Mouse (Mus musculus): ENCODE measurements around the gene Agbl1. TPM values are rescaled to one million over a fixed set of nuclear protein-coding genes. Genes with fewer than 3 reads are reported as not detected.

The Agbl1 gene
- polyA plus RNA-seq, 1 experiment from 2014 or later = 0.50 TPM

GRCm38 (mm10) chr7:76353469-76353868 lies 123.8 kb downstream of the Agbl1 start:
- no peaks in the 10 kb centered on the region for H3K4me1 ChIP-seq (ENCODE audit: control insufficient read depth, insufficient read depth, low read length)
- no peaks in the 10 kb centered on the region for H3K27me3 ChIP-seq (replicated peaks; ENCODE audit: control insufficient read depth, insufficient read depth, low read length)
- peak; percentile 12 for DNase-seq (ENCODE audit: low spot score)
- H3K9ac ChIP-seq (ENCODE audit: low read depth, low read length) = no peak overlapping the region
- ATAC-seq (ENCODE audit: low read depth) = no peak
- H3K4me2 ChIP-seq (ENCODE audit: low read depth, low read length) = no peak overlapping the region
- no peak overlapping the region for H3K27ac ChIP-seq (replicated peaks; ENCODE audit: low read depth, low read length)
- 51% methylated on average over 10 of the region's 10 CpGs for WGBS
- H3K4me3 ChIP-seq (ENCODE audit: low read depth, low read length) = no peak overlapping the region
- H3K36me3 ChIP-seq (ENCODE audit: control insufficient read depth, insufficient read depth, low read length) = no peaks in the 10 kb centered on the region
- H3K9me3 ChIP-seq (ENCODE audit: control insufficient read depth, low read length) = no peaks in the 10 kb centered on the region

- ATAC-seq (ENCODE audit: low read depth) (no peak), DNase-seq (ENCODE audit: low spot score) (peak; percentile 82)
- no peak overlapping the region for H3K4me3 ChIP-seq (ENCODE audit: low read depth, low read length)
- H3K9me3 ChIP-seq (ENCODE audit: control insufficient read depth, low read length) = no peaks in the 10 kb centered on the region
- H3K4me1 ChIP-seq (ENCODE audit: control insufficient read depth, insufficient read depth, low read length) = no peaks in the 10 kb centered on the region
- H3K27ac ChIP-seq (replicated peaks; ENCODE audit: low read depth, low read length) = no peak overlapping the region
- H3K9ac ChIP-seq (ENCODE audit: low read depth, low read length) = no peak overlapping the region
- 25% methylated on average over 3 of the region's 3 CpGs for WGBS
- H3K27me3 ChIP-seq (replicated peaks; ENCODE audit: control insufficient read depth, insufficient read depth, low read length) = no peaks in the 10 kb centered on the region
- no peak overlapping the region for H3K4me2 ChIP-seq (ENCODE audit: low read depth, low read length)
- H3K36me3 ChIP-seq (ENCODE audit: control insufficient read depth, insufficient read depth, low read length) = no peaks in the 10 kb centered on the region
Measured at GRCm38 (mm10) chr7:76354510-76354909, 124.8 kb downstream of the Agbl1 start.

- Histone ChIP-seq H3K36me3 (ENCODE audit: control insufficient read depth, insufficient read depth, low read length) (no peaks in the 10 kb centered on the region), H3K27me3 (replicated peaks; ENCODE audit: control insufficient read depth, insufficient read depth, low read length) (no peaks in the 10 kb centered on the region), H3K4me2 (ENCODE audit: low read depth, low read length) (no peak overlapping the region), H3K4me3 (ENCODE audit: low read depth, low read length) (no peak overlapping the region), H3K9me3 (ENCODE audit: control insufficient read depth, low read length) (no peaks in the 10 kb centered on the region), H3K9ac (ENCODE audit: low read depth, low read length) (no peak overlapping the region), H3K4me1 (ENCODE audit: control insufficient read depth, insufficient read depth, low read length) (no peaks in the 10 kb centered on the region), H3K27ac (replicated peaks; ENCODE audit: low read depth, low read length) (no peak overlapping the region)
- ATAC-seq (ENCODE audit: low read depth) (no peak), DNase-seq (ENCODE audit: low spot score) (no peak)
- 83% methylated on average over 4 of the region's 4 CpGs for WGBS
Measured at GRCm38 (mm10) chr7:76371269-76371668, 141.6 kb downstream of the Agbl1 start.

GRCm38 (mm10) chr7:76379493-76379892 lies 149.8 kb downstream of the Agbl1 start:
- no peak overlapping the region for H3K9ac ChIP-seq (ENCODE audit: low read depth, low read length)
- DNase-seq (ENCODE audit: low spot score) = no peak
- no peak overlapping the region for H3K4me3 ChIP-seq (ENCODE audit: low read depth, low read length)
- 91% methylated on average over 3 of the region's 3 CpGs for WGBS
- H3K27ac ChIP-seq (replicated peaks; ENCODE audit: low read depth, low read length) = no peak overlapping the region
- no peaks in the 10 kb centered on the region for H3K4me1 ChIP-seq (ENCODE audit: control insufficient read depth, insufficient read depth, low read length)
- no peaks in the 10 kb centered on the region for H3K36me3 ChIP-seq (ENCODE audit: control insufficient read depth, insufficient read depth, low read length)
- ATAC-seq (ENCODE audit: low read depth) = no peak
- H3K9me3 ChIP-seq (ENCODE audit: control insufficient read depth, low read length) = no peaks in the 10 kb centered on the region
- no peak overlapping the region for H3K4me2 ChIP-seq (ENCODE audit: low read depth, low read length)
- H3K27me3 ChIP-seq (replicated peaks; ENCODE audit: control insufficient read depth, insufficient read depth, low read length) = no peaks in the 10 kb centered on the region

DNA sequence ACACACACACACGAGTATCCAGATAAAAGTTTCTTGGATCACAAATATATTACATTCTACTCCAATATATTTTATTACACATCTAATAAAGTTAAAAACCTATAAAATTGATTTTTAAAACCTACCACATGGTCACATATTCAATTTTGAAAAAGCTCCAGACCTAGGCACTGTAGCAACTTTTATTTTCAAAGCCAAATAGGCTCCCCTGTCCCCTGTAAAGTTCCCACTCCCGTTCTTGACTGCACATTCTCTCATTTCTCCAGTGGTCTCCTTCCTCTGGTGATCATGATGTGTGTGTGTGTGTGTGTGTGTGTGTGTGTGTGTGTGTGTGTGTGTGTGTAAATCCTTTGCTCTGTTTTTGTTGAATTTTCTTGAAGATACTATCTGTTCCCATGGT lies 152.3 kb downstream of the Agbl1 start:
- Histone ChIP-seq H3K9ac (ENCODE audit: low read depth, low read length) (no peak overlapping the region), H3K9me3 (ENCODE audit: control insufficient read depth, low read length) (no peaks in the 10 kb centered on the region), H3K4me2 (ENCODE audit: low read depth, low read length) (no peak overlapping the region), H3K27ac (replicated peaks; ENCODE audit: low read depth, low read length) (no peak overlapping the region), H3K4me1 (ENCODE audit: control insufficient read depth, insufficient read depth, low read length) (no peaks in the 10 kb centered on the region), H3K4me3 (ENCODE audit: low read depth, low read length) (no peak overlapping the region), H3K36me3 (ENCODE audit: control insufficient read depth, insufficient read depth, low read length) (no peaks in the 10 kb centered on the region), H3K27me3 (replicated peaks; ENCODE audit: control insufficient read depth, insufficient read depth, low read length) (no peaks in the 10 kb centered on the region)
- 75% methylated on average over 2 of the region's 2 CpGs for WGBS
- DNase-seq (ENCODE audit: low spot score) (no peak), ATAC-seq (ENCODE audit: low read depth) (no peak)

DNA sequence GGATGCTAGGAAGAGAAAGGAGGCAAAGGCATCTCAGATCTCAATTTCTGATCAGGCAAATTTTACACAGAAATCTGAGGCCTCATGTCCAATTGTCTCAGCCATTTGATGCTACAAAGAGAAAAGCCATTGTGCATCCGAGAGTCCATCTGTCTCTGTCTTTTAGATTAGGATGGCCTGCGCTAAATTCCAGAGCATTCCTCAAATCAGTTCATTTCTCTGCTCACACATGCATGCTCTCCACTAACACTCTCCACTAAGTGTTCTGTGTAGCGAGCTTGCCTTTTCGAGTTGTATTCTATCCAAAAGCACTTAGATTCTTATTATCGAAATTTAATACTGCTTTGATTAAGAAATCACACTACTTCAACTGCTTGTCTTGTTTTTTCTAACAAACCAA lies 159.6 kb downstream of the Agbl1 start:
- H3K9ac ChIP-seq (ENCODE audit: low read depth, low read length) = no peak overlapping the region
- no peak overlapping the region for H3K4me2 ChIP-seq (ENCODE audit: low read depth, low read length)
- 80% methylated on average over 5 of the region's 5 CpGs for WGBS
- H3K4me1 ChIP-seq (ENCODE audit: control insufficient read depth, insufficient read depth, low read length) = peaks cover 4% of the 10 kb centered on the region; the same call in 1 of the 2 replicates
- no peak overlapping the region for H3K27ac ChIP-seq (replicated peaks; ENCODE audit: low read depth, low read length)
- no peak overlapping the region for H3K4me3 ChIP-seq (ENCODE audit: low read depth, low read length)
- no peaks in the 10 kb centered on the region for H3K27me3 ChIP-seq (replicated peaks; ENCODE audit: control insufficient read depth, insufficient read depth, low read length)
- H3K36me3 ChIP-seq (ENCODE audit: control insufficient read depth, insufficient read depth, low read length) = no peaks in the 10 kb centered on the region
- ATAC-seq (ENCODE audit: low read depth) (no peak), DNase-seq (ENCODE audit: low spot score) (no peak)
- H3K9me3 ChIP-seq (ENCODE audit: control insufficient read depth, low read length) = no peaks in the 10 kb centered on the region

DNA sequence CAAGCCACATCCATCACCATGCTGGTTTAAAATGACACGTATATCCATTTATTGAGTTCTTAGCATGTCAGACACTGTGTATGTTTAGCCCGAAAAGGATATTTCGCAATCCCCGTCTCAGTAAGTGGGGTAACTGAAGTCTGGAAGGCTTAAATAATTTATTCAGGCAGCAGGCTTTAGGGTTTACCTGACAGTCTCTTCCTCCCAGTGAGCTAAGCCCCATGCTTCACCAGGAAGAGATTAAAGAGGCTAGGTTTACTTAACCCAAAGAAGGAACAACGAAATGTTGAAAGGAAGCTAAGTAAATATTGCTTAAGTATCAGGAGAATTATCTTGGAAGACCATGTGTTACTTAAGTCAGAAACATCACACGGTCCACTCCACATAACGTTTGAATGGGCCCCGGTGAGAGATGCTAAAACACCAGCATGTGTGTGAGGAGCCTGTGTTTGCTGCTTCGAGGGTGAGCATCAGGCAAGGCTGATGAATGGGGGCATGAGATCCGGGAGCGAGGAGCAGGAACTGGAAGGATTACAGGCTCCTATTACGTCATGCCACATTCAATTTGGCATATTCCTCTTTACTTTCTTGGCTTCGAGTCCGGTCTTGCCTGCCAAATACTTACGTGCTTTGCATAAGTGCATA lies 162.7 kb downstream of the Agbl1 start:
- Histone ChIP-seq H3K4me2 (ENCODE audit: low read depth, low read length) (peak overlapping the region; percentile 61), H3K36me3 (ENCODE audit: control insufficient read depth, insufficient read depth, low read length) (no peaks in the 10 kb centered on the region), H3K9me3 (ENCODE audit: control insufficient read depth, low read length) (no peaks in the 10 kb centered on the region), H3K9ac (ENCODE audit: low read depth, low read length) (no peak overlapping the region), H3K27me3 (replicated peaks; ENCODE audit: control insufficient read depth, insufficient read depth, low read length) (no peaks in the 10 kb centered on the region), H3K4me3 (ENCODE audit: low read depth, low read length) (peak overlapping the region; percentile 25), H3K27ac (replicated peaks; ENCODE audit: low read depth, low read length) (no peak overlapping the region), H3K4me1 (ENCODE audit: control insufficient read depth, insufficient read depth, low read length) (peaks cover 4% of the 10 kb centered on the region; the same call in 1 of the 2 replicates)
- WGBS = 15% methylated on average over 15 of the region's 15 CpGs
- ATAC-seq (ENCODE audit: low read depth) = peak; percentile 89
- DNase-seq (ENCODE audit: low spot score) = peak; percentile 62

- Histone ChIP-seq H3K4me2 (ENCODE audit: low read depth, low read length) (peak overlapping the region; percentile 61), H3K36me3 (ENCODE audit: control insufficient read depth, insufficient read depth, low read length) (no peaks in the 10 kb centered on the region), H3K4me1 (ENCODE audit: control insufficient read depth, insufficient read depth, low read length) (peaks cover 4% of the 10 kb centered on the region; the same call in 1 of the 2 replicates), H3K4me3 (ENCODE audit: low read depth, low read length) (peak overlapping the region; percentile 25), H3K9me3 (ENCODE audit: control insufficient read depth, low read length) (no peaks in the 10 kb centered on the region), H3K27me3 (replicated peaks; ENCODE audit: control insufficient read depth, insufficient read depth, low read length) (no peaks in the 10 kb centered on the region), H3K27ac (replicated peaks; ENCODE audit: low read depth, low read length) (no peak overlapping the region), H3K9ac (ENCODE audit: low read depth, low read length) (peak overlapping the region; percentile 31; the same call in 1 of the 2 replicates)
- 12% methylated on average over 15 of the region's 15 CpGs for WGBS
- ATAC-seq (ENCODE audit: low read depth) (peak; percentile 84), DNase-seq (ENCODE audit: low spot score) (peak; percentile 84)
Measured at GRCm38 (mm10) chr7:76392941-76393817, 163.5 kb downstream of the Agbl1 start.
